Mouse (Mus musculus) stomach, embryonic 14.5 days (tissue): ENCODE results near the gene Mroh7. TPM values are rescaled to one million over a fixed set of nuclear protein-coding genes. Genes with fewer than 3 reads are reported as not detected.

Experiments
- ATAC-seq: fragments of 200-750 bp; cut with Nextera tagmentation; 2 replicates; pipeline ENCODE4 v1.8.0; 2017; ENCODE audit warnings: low read depth, moderate TSS enrichment; ENCODE audit not compliant: insufficient number of reproducible peaks, insufficient read depth, low FRiP score
- H3K27ac ChIP-seq: fragments of 300-500 bp; sonication (generic); 2 replicates; pipeline ENCODE4 v1.5.1; 2014; ENCODE audit warnings: mild to moderate bottlenecking, low read length, moderate library complexity, mixed read lengths
- H3K27me3 ChIP-seq: fragments of 300-500 bp; sonication (generic); 2 replicates; pipeline ENCODE4 v1.6.1; 2014; ENCODE audit warnings: low read length, control low read depth, mixed read lengths; ENCODE audit not compliant: control insufficient read depth, insufficient read depth
- H3K36me3 ChIP-seq: fragments of 300-500 bp; sonication (generic); 2 replicates; pipeline ENCODE4 v1.6.1; 2014; ENCODE audit warnings: mild to moderate bottlenecking, control low read depth, low read length, moderate library complexity, mixed read lengths; ENCODE audit not compliant: control insufficient read depth, insufficient read depth
- H3K4me1 ChIP-seq: fragments of 300-500 bp; sonication (generic); 2 replicates; pipeline ENCODE4 v1.6.1; 2014; ENCODE audit warnings: low read length, control low read depth, mixed read lengths; ENCODE audit not compliant: control insufficient read depth, insufficient read depth
- H3K4me2 ChIP-seq: fragments of 300-500 bp; sonication (generic); replicated peaks from 2 replicates; pipeline ENCODE4 v1.6.1; 2014; ENCODE audit warnings: low read depth, low read length, control low read depth
- H3K4me3 ChIP-seq: fragments of 300-500 bp; sonication (generic); 2 replicates; pipeline ENCODE4 v1.5.1; 2014; ENCODE audit warnings: low read depth, low read length, control low read depth
- H3K9ac ChIP-seq: fragments of 300-500 bp; sonication (generic); replicated peaks from 2 replicates; pipeline ENCODE4 v1.6.1; 2014; ENCODE audit warnings: low read depth, mild to moderate bottlenecking, control low read depth, low read length, moderate library complexity, mixed read lengths
- H3K9me3 ChIP-seq: fragments of 300-500 bp; sonication (generic); 2 replicates; pipeline ENCODE4 v1.6.1; 2016; ENCODE audit warnings: low read depth, low read length, control low read depth; ENCODE audit not compliant: control insufficient read depth
- WGBS: fragments of 180-500 bp; shearing (Covaris S2); extraction: QIAGEN DNeasy Blood & Tissue Kit; methylation state at CpG from one replicate; pipeline ENCODE4 v1.1.7; 2014; 5-methylcytosine and 5-hydroxymethylcytosine counted together
- polyA plus RNA-seq: library from polyadenylated mRNA; unstranded; fragments of >200 nt; fragmentation: Nextera tagmentation; extraction: Ambion mirVana; gene quantifications from 2 replicates; pipeline ENCODE4 v1.2.1, GENCODE M21; 2014

The Mroh7 gene
- polyA plus RNA-seq, 1 experiment from 2014 or later: 0.10 TPM

DNA sequence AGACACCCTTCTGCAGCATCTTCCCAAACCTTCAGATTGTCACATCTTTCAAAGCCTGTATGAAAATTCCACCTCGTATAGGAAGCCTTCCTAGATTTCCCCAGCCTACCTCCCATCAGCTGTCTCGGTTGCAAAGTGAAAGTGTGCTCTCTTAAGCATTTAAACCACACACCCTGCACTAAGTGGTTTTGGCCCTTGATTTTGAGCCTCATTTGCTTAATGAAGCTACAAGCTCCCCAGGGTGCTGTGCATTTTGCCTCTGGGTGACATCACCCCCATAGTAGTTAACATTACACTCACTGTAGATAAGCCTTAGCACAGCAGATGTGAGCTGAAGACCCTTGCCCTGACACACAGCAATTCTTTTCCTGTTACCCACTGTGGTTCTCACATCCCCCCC, 49.8 kb downstream of the Mroh7 start:
- 41% methylated on average over 2 of the region's 2 CpGs for WGBS
- Histone ChIP-seq H3K4me3 (no peak overlapping the region), H3K27ac (no peak overlapping the region), H3K27me3 (no peaks in the 10 kb centered on the region), H3K9ac (no peak overlapping the region), H3K9me3 (no peaks in the 10 kb centered on the region), H3K36me3 (peaks cover 9% of the 10 kb centered on the region; the same call in 1 of the 2 replicates), H3K4me1 (peaks cover 5% of the 10 kb centered on the region), H3K4me2 (no peak overlapping the region)
- ATAC-seq: no peak

DNA sequence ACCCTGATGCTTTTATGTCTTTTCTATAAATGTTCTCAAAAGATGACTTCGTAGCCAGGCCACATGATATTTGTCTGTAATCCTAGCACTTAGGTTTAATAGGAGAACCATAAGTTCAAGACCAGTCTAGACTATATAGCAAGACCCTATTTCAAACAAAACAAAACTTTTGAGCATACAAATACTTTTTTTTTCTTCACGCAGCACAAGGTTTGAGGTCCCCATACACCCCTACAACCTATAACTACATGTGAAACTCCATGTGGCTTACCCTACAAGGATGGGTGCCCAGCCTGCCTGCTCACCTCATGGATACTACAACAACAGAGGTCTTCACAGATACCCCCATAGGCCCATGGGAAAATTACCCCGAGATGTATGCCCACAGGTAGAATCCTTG, 51.6 kb downstream of the Mroh7 start:
- Histone ChIP-seq H3K4me1 (peaks cover 5% of the 10 kb centered on the region), H3K27ac (no peak overlapping the region), H3K9ac (no peak overlapping the region), H3K4me3 (peak overlapping the region; percentile 90), H3K4me2 (peak overlapping the region; percentile 80; the same call in 1 of the 2 replicates), H3K9me3 (no peaks in the 10 kb centered on the region), H3K27me3 (no peaks in the 10 kb centered on the region), H3K36me3 (peaks cover 24% of the 10 kb centered on the region; the same call in 1 of the 2 replicates)
- 44% methylated on average over 3 of the region's 3 CpGs for WGBS
- ATAC-seq: no peak

DNA sequence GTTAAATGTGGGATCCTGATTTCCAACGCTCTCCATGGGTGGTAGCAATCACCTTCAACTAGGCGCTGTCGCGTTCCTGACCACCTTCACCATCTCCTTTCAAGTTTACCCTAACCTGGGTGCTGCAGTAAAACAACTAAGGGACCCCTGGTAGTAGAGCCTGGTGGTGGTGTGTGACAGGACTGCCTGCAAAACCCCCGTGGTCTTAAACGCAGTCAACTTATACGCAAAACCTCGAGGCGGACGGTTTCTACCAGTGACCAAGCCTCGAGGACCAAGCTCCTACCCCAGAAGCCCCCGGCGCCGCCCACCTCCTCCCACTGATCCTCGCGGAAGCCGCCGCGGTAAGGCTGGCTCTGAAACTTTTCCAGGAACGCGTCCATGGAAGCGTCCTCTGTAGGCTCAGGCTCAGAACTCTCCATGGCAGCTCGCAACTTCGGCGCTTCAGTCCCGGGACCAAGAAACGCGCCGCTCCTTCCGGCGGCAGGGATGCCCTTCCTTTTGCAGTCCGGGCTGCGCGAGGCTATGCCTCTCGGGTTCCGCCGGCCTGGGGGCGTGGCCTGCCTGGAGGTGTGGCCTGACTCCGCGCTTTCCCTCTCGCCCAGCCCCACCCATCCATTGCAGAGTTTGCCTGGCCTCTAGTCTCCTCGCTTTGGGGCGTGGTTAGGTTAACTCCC, 52.1 kb downstream of the Mroh7 start, which contains the start of gene Ttc4:
Gene Ttc4, minus strand, starts transcription at position 503 of the 677 bp plus-strand sequence.
- WGBS: under 1% methylated on average over 43 of the region's 43 CpGs
- no peaks in the 10 kb centered on the region for H3K9me3 ChIP-seq
- H3K27me3 ChIP-seq: no peaks in the 10 kb centered on the region
- H3K4me2 ChIP-seq: peak within 1 kb of the TSS; percentile 80
- peak; percentile 98 for ATAC-seq
- peak within 1 kb of the TSS; percentile 83 for H3K9ac ChIP-seq
- 0 out of 2 replicates have a peak within 1 kb of the TSS, but pooled peaks have one; percentile 53 for H3K27ac ChIP-seq
- H3K36me3 ChIP-seq: peaks cover 26% of the 10 kb centered on the region
- peak within 1 kb of the TSS; percentile 90 for H3K4me3 ChIP-seq
- peaks cover 5% of the 10 kb centered on the region for H3K4me1 ChIP-seq

DNA sequence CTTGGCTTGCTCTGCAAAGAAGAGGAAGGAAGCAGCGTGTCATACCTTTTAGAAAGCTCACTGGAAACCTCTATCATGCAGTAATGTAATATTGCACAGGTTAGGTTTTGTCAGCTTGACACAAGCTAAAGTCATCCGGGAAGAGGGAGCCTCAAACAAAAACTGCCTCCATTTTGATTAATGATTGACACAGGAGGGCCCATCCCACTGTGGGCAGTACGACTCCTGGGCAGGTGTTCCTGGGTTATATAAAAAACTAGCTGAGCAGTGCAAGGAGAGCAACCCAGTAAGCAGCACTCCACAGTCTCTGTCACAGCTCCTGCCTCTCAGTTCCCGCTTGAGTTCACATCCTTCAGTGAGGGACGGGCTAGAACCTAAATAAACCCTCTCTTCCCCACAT, 54.0 kb downstream of the Mroh7 start:
- WGBS: 84% methylated on average over 5 of the region's 5 CpGs

DNA sequence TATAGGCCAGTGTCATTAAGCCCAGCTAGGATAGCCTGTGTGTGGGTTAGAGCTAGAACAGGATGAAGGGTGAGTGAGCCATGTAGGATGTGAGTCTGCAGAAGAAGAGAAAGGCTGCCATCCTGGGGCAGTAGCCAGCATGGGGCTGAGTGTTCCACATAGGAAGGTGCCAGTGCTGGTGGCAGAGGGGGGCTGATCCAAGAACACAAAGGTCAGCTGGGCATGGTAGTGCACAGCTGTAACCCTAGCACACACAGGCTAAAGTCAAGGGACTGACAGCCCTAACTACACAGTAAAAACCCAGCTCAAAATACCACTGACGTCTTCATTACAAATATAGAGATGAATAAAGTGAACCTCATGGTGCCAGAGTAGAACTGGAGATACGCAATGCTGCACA, 64.2 kb downstream of the Mroh7 start:
- Histone ChIP-seq H3K27me3 (no peaks in the 10 kb centered on the region), H3K36me3 (peaks cover 82% of the 10 kb centered on the region), H3K4me2 (no peak overlapping the region), H3K4me1 (no peaks in the 10 kb centered on the region), H3K9ac (no peak overlapping the region), H3K27ac (no peak overlapping the region), H3K4me3 (no peak overlapping the region), H3K9me3 (no peaks in the 10 kb centered on the region)
- 92% methylated on average over 2 of the region's 2 CpGs for WGBS
- no peak for ATAC-seq

More for the DNA sequence above, 54.0 kb downstream of the Mroh7 start:
- H3K36me3 ChIP-seq: peaks cover 45% of the 10 kb centered on the region
- H3K4me2 ChIP-seq: no peak overlapping the region
- no peaks in the 10 kb centered on the region for H3K9me3 ChIP-seq
- H3K4me3 ChIP-seq: no peak overlapping the region
- H3K27ac ChIP-seq: no peak overlapping the region
- no peaks in the 10 kb centered on the region for H3K27me3 ChIP-seq
- ATAC-seq: no peak
- H3K9ac ChIP-seq: no peak overlapping the region
- H3K4me1 ChIP-seq: peaks cover 5% of the 10 kb centered on the region

DNA sequence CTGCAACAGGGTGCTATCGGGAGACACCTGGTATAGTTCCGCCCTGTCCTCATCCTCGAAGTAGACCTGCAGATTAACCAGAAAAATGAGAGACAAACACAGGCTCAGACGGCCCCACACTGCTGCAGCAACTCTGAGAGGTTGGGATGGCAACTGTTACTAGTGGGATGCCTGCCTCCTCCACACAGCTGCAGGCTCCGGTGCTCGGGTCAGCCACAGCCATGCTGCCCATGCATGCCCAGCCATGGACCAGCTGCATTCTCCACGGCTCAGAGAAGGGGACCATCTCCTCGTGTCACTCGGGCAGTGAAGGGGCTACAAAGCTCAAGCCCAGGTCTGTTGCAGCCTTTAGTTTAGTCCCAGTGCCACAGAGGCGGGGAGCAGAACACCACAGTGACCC, 65.1 kb downstream of the Mroh7 start:
- Histone ChIP-seq H3K27me3 (no peaks in the 10 kb centered on the region), H3K9me3 (no peaks in the 10 kb centered on the region), H3K4me3 (no peak overlapping the region), H3K9ac (no peak overlapping the region), H3K4me1 (no peaks in the 10 kb centered on the region), H3K27ac (no peak overlapping the region), H3K4me2 (no peak overlapping the region), H3K36me3 (peaks cover 82% of the 10 kb centered on the region)
- ATAC-seq: no peak
- 93% methylated on average over 10 of the region's 10 CpGs for WGBS

DNA sequence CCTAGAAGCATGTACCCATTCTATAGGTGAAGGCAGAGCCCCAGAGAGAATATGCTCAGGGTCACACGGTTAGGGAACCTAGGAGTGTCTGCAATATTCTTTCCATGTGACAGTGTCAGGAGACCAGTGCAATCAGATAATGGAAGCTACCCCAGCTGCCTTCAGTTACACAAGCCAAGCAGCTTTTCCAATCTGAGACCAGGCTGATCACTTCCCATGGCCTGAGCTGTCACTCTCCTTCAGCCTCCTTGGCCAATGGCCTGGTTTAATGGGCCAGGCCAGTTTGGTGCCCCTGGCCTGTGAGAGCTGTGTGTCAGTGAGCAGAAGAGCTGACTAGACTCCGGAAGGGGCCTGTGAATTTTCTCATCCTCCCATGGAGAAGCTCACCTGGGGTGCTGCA, 65.5 kb downstream of the Mroh7 start:
- Histone ChIP-seq H3K27me3 (no peaks in the 10 kb centered on the region), H3K4me3 (no peak overlapping the region), H3K9me3 (no peaks in the 10 kb centered on the region), H3K4me1 (no peaks in the 10 kb centered on the region), H3K9ac (no peak overlapping the region), H3K27ac (no peak overlapping the region), H3K36me3 (peaks cover 80% of the 10 kb centered on the region), H3K4me2 (no peak overlapping the region)
- ATAC-seq: no peak
- 94% methylated on average over 2 of the region's 2 CpGs for WGBS

DNA sequence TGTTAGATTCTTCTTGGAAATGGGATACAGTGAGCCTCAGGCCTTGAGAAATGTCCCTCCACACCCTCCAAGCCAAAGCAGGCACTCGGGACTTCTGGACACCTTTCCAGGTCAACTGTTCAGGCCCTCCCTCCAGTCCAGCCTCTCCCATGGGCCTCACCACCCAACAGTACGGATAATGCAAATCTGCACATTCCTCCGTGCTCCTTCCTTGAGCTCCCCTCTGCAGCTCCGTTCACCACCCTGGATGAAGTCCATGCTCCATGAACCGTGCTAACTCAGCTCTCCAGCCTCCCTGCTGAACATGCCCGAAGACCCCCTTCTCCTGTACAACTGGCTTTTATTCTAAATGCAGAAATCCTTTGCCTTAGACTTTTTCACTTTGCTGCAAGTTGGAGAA, 66.0 kb downstream of the Mroh7 start:
- 92% methylated on average over 6 of the region's 6 CpGs for WGBS
- Histone ChIP-seq H3K36me3 (peaks cover 75% of the 10 kb centered on the region), H3K4me3 (no peak overlapping the region), H3K4me1 (no peaks in the 10 kb centered on the region), H3K4me2 (no peak overlapping the region), H3K9me3 (no peaks in the 10 kb centered on the region), H3K27me3 (no peaks in the 10 kb centered on the region), H3K27ac (no peak overlapping the region), H3K9ac (no peak overlapping the region)
- no peak for ATAC-seq
